Mouse (Mus musculus): ENCODE data around the gene Ptbp2.

Gene Ptbp2

DNA sequence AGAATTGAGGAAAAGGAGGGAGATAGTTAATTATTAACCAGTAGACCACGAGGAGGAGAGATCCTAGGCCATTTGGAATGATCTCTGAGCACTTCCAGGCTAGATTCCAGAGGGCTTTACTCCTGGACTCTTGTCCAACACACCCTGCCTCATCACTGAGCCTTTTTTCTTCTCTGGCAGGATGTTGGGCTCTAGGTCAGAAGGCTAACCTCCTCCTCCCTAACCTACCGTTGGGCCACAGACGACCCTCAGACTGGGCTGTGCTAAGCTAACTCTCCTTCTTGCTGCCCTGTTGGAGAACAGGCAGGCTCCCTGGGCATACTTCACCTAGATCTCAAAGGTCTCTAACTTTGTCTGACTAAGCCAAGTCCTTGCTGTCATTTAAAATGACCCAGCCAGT is 82.8 kb downstream of the Ptbp2 start:
- DNase-seq (ENCODE audit: extremely low spot score, low read depth, low spot score), result no peak

DNA sequence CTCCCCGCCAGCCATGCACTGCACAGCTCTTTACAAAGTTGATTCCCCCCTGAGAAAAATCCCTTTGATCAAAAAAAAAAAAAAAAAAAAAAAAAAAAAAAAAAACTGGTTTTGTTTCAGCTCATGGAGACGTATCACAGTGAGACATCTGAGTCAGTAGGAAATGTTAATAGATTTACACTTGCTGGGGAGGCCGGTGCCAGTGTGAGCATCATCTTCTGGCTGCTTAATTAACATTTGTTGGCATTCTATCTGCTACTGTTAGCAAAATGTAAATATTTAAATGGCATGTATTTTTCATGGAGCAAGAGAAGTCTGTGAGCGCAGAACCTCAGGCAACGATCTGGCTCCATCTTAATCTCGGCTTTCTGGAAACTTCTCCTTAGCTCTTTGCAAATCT is 99.5 kb downstream of the Ptbp2 start:
- DNase-seq (ENCODE audit: extremely low spot score, low read depth, low spot score), result no peak

All from hindlimb bud, embryonic 11.5 days (tissue).